Mouse (Mus musculus) megakaryocyte, embryonic 14.5 days (primary cell): ENCODE data around the gene Prickle4. TPM values are rescaled to one million over a fixed set of nuclear protein-coding genes. Genes with fewer than 3 reads are reported as not detected.

Experiments
- H3K27me3 ChIP-seq: replicated peaks from 2 replicates; pipeline ENCODE3; 2012; ENCODE audit warnings: inconsistent platforms
- H3K36me3 ChIP-seq: replicated peaks from 2 replicates; pipeline ENCODE3; 2012; ENCODE audit warnings: low read length, inconsistent platforms, mixed read lengths
- H3K4me1 ChIP-seq: 2 replicates; pipeline ENCODE4 v1.6.1; 2012; ENCODE audit warnings: inconsistent platforms
- H3K4me3 ChIP-seq: replicated peaks from 2 replicates; pipeline ENCODE3; 2012; ENCODE audit warnings: moderate library complexity, mild to moderate bottlenecking, inconsistent platforms
- H3K9me3 ChIP-seq: 2 replicates; pipeline ENCODE4 v1.6.1; 2012; ENCODE audit warnings: inconsistent platforms
- FLI1 ChIP-seq: IDR thresholded peaks from 2 replicates; pipeline ENCODE4 v1.6.1; 2012; ENCODE audit warnings: low read length, inconsistent platforms, mixed read lengths
- GATA1 ChIP-seq: IDR thresholded peaks from 3 replicates; pipeline ENCODE4 v1.6.1; 2012; ENCODE audit warnings: mixed read lengths, low read length, inconsistent platforms, borderline replicate concordance
- polyA plus RNA-seq: library from polyadenylated mRNA; stranded (reverse); fragments of >175 nt; gene quantifications from 2 replicates; pipeline ENCODE4 v1.2.3, GENCODE M21; 2012; ENCODE audit warnings: low replicate concordance; ENCODE audit not compliant: insufficient read depth

Prickle4 gene
- polyA plus RNA-seq, 1 experiment = 3.4 TPM

GRCm38 (mm10) chr17:47648966-47649365 lies 45.6 kb downstream of the Prickle4 start:
- Histone ChIP-seq H3K27me3 (no peaks in the 10 kb centered on the region), H3K4me3 (no peak overlapping the region), H3K36me3 (no peaks in the 10 kb centered on the region), H3K4me1 (peaks cover 3% of the 10 kb centered on the region; the same call in 1 of the 2 replicates), H3K9me3 (no peaks in the 10 kb centered on the region)
- TF ChIP-seq GATA1 (no peak), FLI1 (no peak)

- no peak for TF ChIP-seq GATA1
- no peak for TF ChIP-seq FLI1
- Histone ChIP-seq H3K9me3 (no peaks in the 10 kb centered on the region), H3K36me3 (no peaks in the 10 kb centered on the region), H3K4me1 (peaks cover 3% of the 10 kb centered on the region; the same call in 1 of the 2 replicates), H3K4me3 (no peak overlapping the region), H3K27me3 (no peaks in the 10 kb centered on the region)
Observed at GRCm38 (mm10) chr17:47646683-47647082, 47.9 kb downstream of the Prickle4 start.

DNA sequence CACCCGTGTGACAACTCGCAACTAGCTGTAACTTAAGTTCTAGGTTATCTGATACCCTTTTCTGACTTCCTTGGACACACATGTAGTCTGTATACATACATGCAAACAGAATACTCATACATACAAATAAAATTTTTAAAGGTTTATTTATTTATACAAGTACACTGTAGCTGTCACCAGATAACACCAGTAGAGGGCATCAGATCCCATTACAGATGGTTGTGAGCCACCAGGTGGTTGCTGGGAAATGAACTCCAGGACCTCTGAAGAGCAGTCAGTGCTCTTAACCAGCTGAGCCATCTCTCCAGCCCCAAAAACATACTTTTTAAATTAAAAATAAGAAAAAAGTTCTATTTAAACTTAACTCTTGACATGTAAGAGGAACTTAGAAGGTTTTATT lies 51.5 kb downstream of the Prickle4 start:
- H3K4me3 ChIP-seq = no peak overlapping the region
- TF ChIP-seq FLI1 (no peak), GATA1 (no peak)
- H3K36me3 ChIP-seq = no peaks in the 10 kb centered on the region
- no peaks in the 10 kb centered on the region for H3K4me1 ChIP-seq
- no peaks in the 10 kb centered on the region for H3K27me3 ChIP-seq
- no peaks in the 10 kb centered on the region for H3K9me3 ChIP-seq

Other genes starting within 250 kb of the Prickle4 start
- gene Taf8, start 192.4 kb downstream of the Prickle4 start, polyA plus RNA-seq = 8.7 and 11.5 TPM in 2 replicates
- gene Ccnd3, start 189.7 kb downstream of the Prickle4 start, polyA plus RNA-seq = 872 and 1,542 TPM in 2 replicates
- 7.8 and 17.7 TPM in 2 replicates for gene Bysl, start 83.2 kb downstream of the Prickle4 start, polyA plus RNA-seq
- 2.3 TPM in 1 of 2 replicates, not detected in the other for gene Med20, start 83.2 kb downstream of the Prickle4 start, polyA plus RNA-seq
- gene Gm20517, start 83.1 kb downstream of the Prickle4 start, polyA plus RNA-seq = 0.29 and 0.81 TPM in 2 replicates
- gene Usp49, start 64.0 kb downstream of the Prickle4 start, polyA plus RNA-seq = 1.2 and 3.7 TPM in 2 replicates
- gene Tomm6, start 6.3 kb downstream of the Prickle4 start, polyA plus RNA-seq = 37.0 and 347 TPM in 2 replicates
- 0.94 TPM in 1 of 2 replicates, not detected in the other for gene Frs3, start 5.7 kb downstream of the Prickle4 start, polyA plus RNA-seq
- gene Gm21981, start 281 bp downstream of the Prickle4 start, polyA plus RNA-seq = 0.25 TPM in 1 of 2 replicates, not detected in the other
- gene Pgc, start 32.1 kb upstream of the Prickle4 start, polyA plus RNA-seq = not detected in 2 replicates
- 20.9 and 34.8 TPM in 2 replicates for gene Tfeb, start 42.3 kb upstream of the Prickle4 start, polyA plus RNA-seq
- gene Mdfi, start 140.0 kb upstream of the Prickle4 start, polyA plus RNA-seq = 10.4 TPM in 1 of 2 replicates, not detected in the other
- 47.0 and 97.4 TPM in 2 replicates for gene Foxp4, start 229.9 kb upstream of the Prickle4 start, polyA plus RNA-seq